Mouse (Mus musculus) heart, postnatal 0 days (tissue): ENCODE results near the gene Rptor.

Source experiments
- CTCF ChIP-seq: IDR thresholded peaks from 2 replicates; pipeline ENCODE4 v1.5.1; 2016; ENCODE audit warnings: antibody characterized with exemption, control low read depth, low read depth
- EP300 ChIP-seq: IDR thresholded peaks from 2 replicates; pipeline ENCODE4 v1.6.1; 2016; ENCODE audit warnings: antibody characterized with exemption, low read depth

DNA sequence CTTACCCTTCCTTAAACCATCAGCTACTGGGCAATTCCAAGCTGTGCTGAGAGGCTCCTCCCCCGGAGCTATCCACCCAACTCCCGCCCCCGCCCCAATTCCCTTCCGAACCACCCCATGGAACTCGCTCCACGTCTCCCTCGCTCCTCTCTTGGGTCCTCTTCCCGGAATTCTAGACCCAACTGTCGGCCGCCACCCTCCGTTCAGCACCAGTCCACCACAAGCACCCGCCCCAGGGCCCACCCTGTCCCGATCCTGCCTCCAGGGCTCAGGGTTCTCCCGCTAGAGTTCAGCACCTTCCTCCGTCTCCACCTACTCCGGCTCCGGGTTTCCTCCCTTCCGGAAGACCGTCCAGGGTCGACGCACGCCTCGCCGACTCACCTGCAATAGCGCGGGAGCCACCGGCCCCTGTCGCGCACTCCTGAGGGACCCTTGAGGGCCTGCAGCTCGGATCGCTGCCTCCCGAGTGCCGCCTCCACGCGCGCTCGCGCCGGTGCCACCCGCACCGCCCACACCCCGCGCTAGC, 339.6 kb downstream of the Rptor start:
- TF ChIP-seq EP300 (no peak), CTCF (no peak)
